In genomic region chr12:111445161-111445889, GRCm38 (mm10) we compare ENCODE assay signal across 9 mouse cellular contexts. TPM values are rescaled to one million over a fixed set of nuclear protein-coding genes. Genes with fewer than 3 reads are reported as not detected.
DNase-seq lines count a peak whose midpoint lies in the region; ATAC-seq and TF ChIP-seq lines count a peak whose summit lies in the region.
"Had no signal": no experiment of that assay in that cellular context is flagged by ENCODE, and none has a peak within 500 bp of the region (broad histone marks: within the 10 kb centered on the region; RNA-seq: fewer than 3 reads in every experiment).

No protein-coding gene starts in this region.

- H3K4me1 ChIP-seq in erythroblast, embryonic 14.5 days (ENCODE audit: control insufficient read depth) = peaks cover 85% of the 10 kb centered on the region
- peaks cover 92% of the 10 kb centered on the region for H3K4me1 ChIP-seq in G1E (ENCODE audit: insufficient read depth, low read depth, low read length)
- peaks cover 5% of the 10 kb centered on the region for H3K4me1 ChIP-seq in hindbrain, embryonic 14.5 days (replicated peaks; ENCODE audit: control insufficient read depth, insufficient read depth, low read length)
- H3K4me1 ChIP-seq in liver, postnatal 0 days (ENCODE audit: insufficient read depth) = peaks cover 52% of the 10 kb centered on the region

- peaks cover 68% of the 10 kb centered on the region for H3K36me3 ChIP-seq in erythroblast, embryonic 14.5 days (ENCODE audit: control insufficient read depth)
- peaks cover 67% of the 10 kb centered on the region for H3K36me3 ChIP-seq in G1E (replicated peaks)
- no peaks in the 10 kb centered on the region for H3K36me3 ChIP-seq in hindbrain, embryonic 14.5 days (replicated peaks; ENCODE audit: control insufficient read depth, insufficient read depth)
- peaks cover 59% of the 10 kb centered on the region for H3K36me3 ChIP-seq in liver, postnatal 0 days (replicated peaks; ENCODE audit: insufficient read depth, low read length)

- no peak for DNase-seq in G1E (ENCODE audit: low spot score)
- no peak for DNase-seq in hindbrain, embryonic 14.5 days (ENCODE audit: low spot score)
- DNase-seq in liver, postnatal 0 days = no peak
- no peak for DNase-seq in cerebellum, adult 18-20 months

- peak overlapping the region; percentile 11; the same call in 1 of the 2 replicates for H3K9ac ChIP-seq in hindbrain, embryonic 14.5 days
- peak overlapping the region; percentile 91 for H3K9ac ChIP-seq in liver, postnatal 0 days (replicated peaks)

- peak overlapping the region; percentile 48 for H3K4me2 ChIP-seq in hindbrain, embryonic 14.5 days (replicated peaks)
- peak overlapping the region; percentile 76 for H3K4me2 ChIP-seq in liver, postnatal 0 days (ENCODE audit: low read depth, low read length)

- no peak for TF ChIP-seq EP300 in liver, postnatal 0 days (IDR thresholded peaks at IDR 0.05; ENCODE audit: low read depth)

- H3K9me3 ChIP-seq in erythroblast, embryonic 14.5 days (ENCODE audit: control insufficient read depth, low read length) = no peaks in the 10 kb centered on the region; the same call in 1 of the 2 replicates
- peaks cover 3% of the 10 kb centered on the region for H3K9me3 ChIP-seq in G1E (replicated peaks)
- no peaks in the 10 kb centered on the region for H3K9me3 ChIP-seq in hindbrain, embryonic 14.5 days (ENCODE audit: control insufficient read depth, low read length)
- H3K9me3 ChIP-seq in liver, postnatal 0 days (ENCODE audit: low read length) = no peaks in the 10 kb centered on the region

- peaks cover 6% of the 10 kb centered on the region; the same call in 1 of the 2 replicates for H3K27me3 ChIP-seq in erythroblast, embryonic 14.5 days (ENCODE audit: control insufficient read depth)
- no peaks in the 10 kb centered on the region; the same call in 1 of the 2 replicates for H3K27me3 ChIP-seq in G1E (ENCODE audit: insufficient read depth, low read length)
- peaks cover 90% of the 10 kb centered on the region for H3K27me3 ChIP-seq in hindbrain, embryonic 14.5 days (ENCODE audit: control insufficient read depth, insufficient read depth, low read length)
- no peaks in the 10 kb centered on the region for H3K27me3 ChIP-seq in liver, postnatal 0 days (ENCODE audit: insufficient read depth, low read length)

- no peak for TF ChIP-seq CTCF in G1E (IDR thresholded peaks at IDR 0.05; ENCODE audit: low read depth, low read length)
- TF ChIP-seq CTCF in liver, postnatal 0 days (IDR thresholded peaks at IDR 0.05; ENCODE audit: low read depth) = no peak

- WGBS in hindbrain, embryonic 14.5 days = 3% methylated on average over 51 of the region's 52 CpGs
- WGBS in liver, postnatal 0 days (ENCODE audit: insufficient replicate concordance) = 25% methylated on average over 51 of the region's 52 CpGs

- H3K4me3 ChIP-seq in erythroblast, embryonic 14.5 days (replicated peaks) = peak overlapping the region; percentile 81
- peak overlapping the region; percentile 75 for H3K4me3 ChIP-seq in G1E (ENCODE audit: low read depth, low read length)
- peak overlapping the region; percentile 22 for H3K4me3 ChIP-seq in hindbrain, embryonic 14.5 days (replicated peaks; ENCODE audit: low read length)
- H3K4me3 ChIP-seq in liver, postnatal 0 days (ENCODE audit: low read depth, low read length) = peak overlapping the region; percentile 81

- ATAC-seq in erythroblast, adult 5-6 weeks (replicated peaks; ENCODE audit: low FRiP score, poor library complexity, severe bottlenecking) = no peak
- no peak for ATAC-seq in G1E (ENCODE audit: extremely low read depth, insufficient number of reproducible peaks, low FRiP score, poor library complexity, severe bottlenecking)
- no peak for ATAC-seq in hindbrain, embryonic 14.5 days (ENCODE audit: low FRiP score)
- ATAC-seq in liver, postnatal 0 days = no peak
- no peak for ATAC-seq in monocyte, adult 5-6 weeks (replicated peaks; ENCODE audit: insufficient number of reproducible peaks, low FRiP score, low TSS enrichment, poor library complexity, severe bottlenecking)
- ATAC-seq in activated CD4-positive, CD25-positive, alpha-beta regulatory T cell, adult 4 months = no peak

- no peak overlapping the region for H3K27ac ChIP-seq in hindbrain, embryonic 14.5 days
- H3K27ac ChIP-seq in liver, postnatal 0 days (ENCODE audit: low read depth) = no peak overlapping the region; the same call in 1 of the 2 replicates

RNA-seq across cellular contexts. Expression of gene Tnfaip2, which starts 3.1 kb away (rescaled TPM):
- polyA plus RNA-seq in erythroblast, embryonic 14.5 days (2012) = 9.0 and 12.3 TPM in 2 replicates
- 121 and 131 TPM in 2 replicates for total RNA-seq in erythroblast, adult 5-6 weeks (2015; ENCODE audit: low replicate concordance)
- 287 and 456 TPM in 2 replicates for total RNA-seq in erythroblast, adult 5-6 weeks (2017; ENCODE audit: low replicate concordance)
- total RNA-seq in G1E (2014; fragmentation: Nextera tagmentation) (82.1 and 94.7 TPM in 2 replicates), G1E (2017) (83.6 and 101 TPM in 2 replicates)
- 66.3 and 123 TPM in 2 replicates for polyA plus RNA-seq in G1E (2012)
- polyA plus RNA-seq in hindbrain, embryonic 14.5 days (2014; fragmentation: Nextera tagmentation; extraction: Ambion mirVana) = 0.42 and 0.79 TPM in 2 replicates
- 72.0 and 79.5 TPM in 2 replicates for polyA plus RNA-seq in liver, postnatal 0 days (2015; fragmentation: Nextera tagmentation; extraction: Ambion mirVana)
- total RNA-seq in monocyte, adult 5-6 weeks (2017) = 25.9 to 40.4 TPM (median 27.4 TPM) in 3 replicates
- polyA plus RNA-seq in activated CD4-positive, CD25-positive, alpha-beta regulatory T cell, adult 4 months (2017; shearing (Covaris generic)) = not detected

RNA-seq across cellular contexts. Expression of gene Exoc3l4, which starts 28.5 kb away (rescaled TPM):
- 0.23 and 0.25 TPM in 2 replicates for polyA plus RNA-seq in erythroblast, embryonic 14.5 days (2012)
- not detected in 2 replicates for total RNA-seq in erythroblast, adult 5-6 weeks (2015; ENCODE audit: low replicate concordance)
- total RNA-seq in erythroblast, adult 5-6 weeks (2017; ENCODE audit: low replicate concordance) = not detected in 2 replicates
- total RNA-seq in G1E (2014; fragmentation: Nextera tagmentation) (not detected in 2 replicates), G1E (2017) (0.27 TPM in 1 of 2 replicates, not detected in the other)
- not detected in 2 replicates for polyA plus RNA-seq in G1E (2012)
- 1.7 and 1.8 TPM in 2 replicates for polyA plus RNA-seq in hindbrain, embryonic 14.5 days (2014; fragmentation: Nextera tagmentation; extraction: Ambion mirVana)
- polyA plus RNA-seq in liver, postnatal 0 days (2015; fragmentation: Nextera tagmentation; extraction: Ambion mirVana) = 13.7 TPM in 2 replicates
- total RNA-seq in monocyte, adult 5-6 weeks (2017) = 1.1 TPM in 1 of 3 replicates, not detected in the others
- not detected for polyA plus RNA-seq in activated CD4-positive, CD25-positive, alpha-beta regulatory T cell, adult 4 months (2017; shearing (Covaris generic))

RNA-seq across cellular contexts. Expression of gene Lbhd2, which starts 38.7 kb away (rescaled TPM):
- not detected in 2 replicates for polyA plus RNA-seq in erythroblast, embryonic 14.5 days (2012)
- total RNA-seq in erythroblast, adult 5-6 weeks (2015; ENCODE audit: low replicate concordance) = not detected in 2 replicates
- total RNA-seq in erythroblast, adult 5-6 weeks (2017; ENCODE audit: low replicate concordance) = not detected in 2 replicates
- not detected in 2 replicates for total RNA-seq in G1E (2014; fragmentation: Nextera tagmentation)
- not detected in 2 replicates for total RNA-seq in G1E (2017)
- polyA plus RNA-seq in G1E (2012) = not detected in 2 replicates
- polyA plus RNA-seq in hindbrain, embryonic 14.5 days (2014; fragmentation: Nextera tagmentation; extraction: Ambion mirVana) = 0.72 and 1.3 TPM in 2 replicates
- 0.22 TPM in 2 replicates for polyA plus RNA-seq in liver, postnatal 0 days (2015; fragmentation: Nextera tagmentation; extraction: Ambion mirVana)
- not detected in 3 replicates for total RNA-seq in monocyte, adult 5-6 weeks (2017)
- not detected for polyA plus RNA-seq in activated CD4-positive, CD25-positive, alpha-beta regulatory T cell, adult 4 months (2017; shearing (Covaris generic))
- total RNA-seq: hematopoietic stem cell, adult 5-6 weeks had no signal

RNA-seq across cellular contexts. Expression of gene Gm266, which starts 40.3 kb away (rescaled TPM):
- polyA plus RNA-seq in erythroblast, embryonic 14.5 days (2012) = not detected in 2 replicates
- total RNA-seq in erythroblast, adult 5-6 weeks (2015; ENCODE audit: low replicate concordance) = not detected in 2 replicates
- total RNA-seq in erythroblast, adult 5-6 weeks (2017; ENCODE audit: low replicate concordance) = not detected in 2 replicates
- not detected in 2 replicates for total RNA-seq in G1E (2014; fragmentation: Nextera tagmentation)
- 0.11 TPM in 1 of 2 replicates, not detected in the other for total RNA-seq in G1E (2017)
- not detected in 2 replicates for polyA plus RNA-seq in G1E (2012)
- polyA plus RNA-seq in hindbrain, embryonic 14.5 days (2014; fragmentation: Nextera tagmentation; extraction: Ambion mirVana) = 2.6 and 3.8 TPM in 2 replicates
- 0.49 and 0.54 TPM in 2 replicates for polyA plus RNA-seq in liver, postnatal 0 days (2015; fragmentation: Nextera tagmentation; extraction: Ambion mirVana)
- not detected in 3 replicates for total RNA-seq in monocyte, adult 5-6 weeks (2017)
- not detected for polyA plus RNA-seq in activated CD4-positive, CD25-positive, alpha-beta regulatory T cell, adult 4 months (2017; shearing (Covaris generic))
- total RNA-seq: hematopoietic stem cell, adult 5-6 weeks had no signal

Comparison
In these comparisons a context has a peak if more than half of its experiments do, and no peak if none do; other contexts are left out.
1. H3K4me3 ChIP-seq: peak in every context shown above with its lines; median percentile 81 in erythroblast, embryonic 14.5 days; 81 in liver, postnatal 0 days; 75 in G1E; 22 in hindbrain, embryonic 14.5 days.